Mouse (Mus musculus): ENCODE measurements around the gene Itgal. TPM values are rescaled to one million over a fixed set of nuclear protein-coding genes. Genes with fewer than 3 reads are reported as not detected.
A peak's percentile ranks its signal among the peaks of the same experiment; 100 is the strongest.
"Not testable (repeated sequence)": the region's sequence is repeated elsewhere in the genome, so short reads cannot be mapped to it uniquely, and the experiment has no call there.

The Itgal gene
- polyA plus RNA-seq, 1 experiment = 9.9 TPM

- DNase-seq (ENCODE audit: low read depth, low spot score) = no peak
- WGBS = 22% methylated on average over 1 of the region's 2 CpGs
These were observed 30.6 kb downstream of the Itgal start for GRCm38 (mm10) chr7:127326685-127327084.

- WGBS = 82% methylated on average over 6 of the region's 6 CpGs
- DNase-seq (ENCODE audit: low read depth, low spot score) = no peak
These were observed 37.2 kb downstream of the Itgal start for GRCm38 (mm10) chr7:127333240-127333639.

- no peak for DNase-seq (ENCODE audit: low read depth, low spot score)
- WGBS = 75% methylated on average over 4 of the region's 4 CpGs
These were observed 39.5 kb downstream of the Itgal start for GRCm38 (mm10) chr7:127335604-127336003.

GRCm38 (mm10) chr7:127337636-127338035 lies 41.6 kb downstream of the Itgal start:
- WGBS = 64% methylated on average over 4 of the region's 4 CpGs
- DNase-seq (ENCODE audit: low read depth, low spot score) = no peak

- DNase-seq (ENCODE audit: low read depth, low spot score) = no peak
- 87% methylated on average over 8 of the region's 8 CpGs for WGBS
These were observed 45.3 kb downstream of the Itgal start for GRCm38 (mm10) chr7:127341356-127341755.

GRCm38 (mm10) chr7:127341861-127342260 lies 45.8 kb downstream of the Itgal start:
- DNase-seq (ENCODE audit: low read depth, low spot score) = not testable (repeated sequence)
- 95% methylated on average over 6 of the region's 6 CpGs for WGBS

- WGBS = 27% methylated on average over 4 of the region's 4 CpGs
- no peak for DNase-seq (ENCODE audit: low read depth, low spot score)
These were observed 46.3 kb downstream of the Itgal start for GRCm38 (mm10) chr7:127342332-127342731.

GRCm38 (mm10) chr7:127342888-127343287 lies 46.8 kb downstream of the Itgal start:
- DNase-seq (ENCODE audit: low read depth, low spot score) = no peak

GRCm38 (mm10) chr7:127343351-127344019 lies 47.4 kb downstream of the Itgal start:
- DNase-seq (ENCODE audit: low read depth, low spot score) = no peak
- 88% methylated on average over 38 of the region's 38 CpGs for WGBS

More at GRCm38 (mm10) chr7:127342888-127343287, 46.8 kb downstream of the Itgal start:
- WGBS = 96% methylated on average over 7 of the region's 7 CpGs

- DNase-seq (ENCODE audit: low read depth, low spot score) = no peak
- 76% methylated on average over 8 of the region's 8 CpGs for WGBS
These were observed 48.3 kb downstream of the Itgal start for GRCm38 (mm10) chr7:127344371-127344770.

GRCm38 (mm10) chr7:127345092-127345491 lies 49.0 kb downstream of the Itgal start:
- 1% methylated on average over 41 of the region's 42 CpGs for WGBS
- DNase-seq (ENCODE audit: low read depth, low spot score) = no peak

- under 1% methylated on average over 75 of the region's 76 CpGs for WGBS
- peak; percentile 40 for DNase-seq (ENCODE audit: low read depth, low spot score)
These were observed 49.7 kb downstream of the Itgal start, which contains the start of gene Zfp768 for GRCm38 (mm10) chr7:127345512-127346325. Gene Zfp768, minus strand, starts transcription at chr7:127345589.

- 6% methylated on average over 8 of the region's 8 CpGs for WGBS
- DNase-seq (ENCODE audit: low read depth, low spot score) = peak; percentile 88
These were observed 50.6 kb downstream of the Itgal start for GRCm38 (mm10) chr7:127346676-127347075.

GRCm38 (mm10) chr7:127351230-127352004 lies 55.4 kb downstream of the Itgal start:
- 87% methylated on average over 5 of the region's 5 CpGs for whole genome bisulfite sequencing
- DNase-seq (ENCODE audit: low read depth, low spot score) = no peak

- no peak for DNase-seq (ENCODE audit: low read depth, low spot score)
- 57% methylated on average over 3 of the region's 3 CpGs for WGBS
These were observed 59.7 kb downstream of the Itgal start for GRCm38 (mm10) chr7:127355796-127356195.

GRCm38 (mm10) chr7:127357871-127358270 lies 61.8 kb downstream of the Itgal start:
- no peak for DNase-seq (ENCODE audit: low read depth, low spot score)
- WGBS = 61% methylated on average over 2 of the region's 2 CpGs

- 72% methylated on average over 4 of the region's 4 CpGs for WGBS
- no peak for DNase-seq (ENCODE audit: low read depth, low spot score)
These were observed 62.4 kb downstream of the Itgal start for GRCm38 (mm10) chr7:127358472-127358871.

GRCm38 (mm10) chr7:127360265-127360664 lies 64.2 kb downstream of the Itgal start:
- 19% methylated on average over 4 of the region's 4 CpGs for WGBS
- no peak for DNase-seq (ENCODE audit: low read depth, low spot score)

GRCm38 (mm10) chr7:127361449-127361848 lies 65.4 kb downstream of the Itgal start:
- WGBS = 21% methylated on average over 13 of the region's 13 CpGs
- DNase-seq (ENCODE audit: low read depth, low spot score) = no peak

- DNase-seq (ENCODE audit: low read depth, low spot score) = not testable (repeated sequence)
- WGBS = 12% methylated on average over 13 of the region's 13 CpGs
These were observed 66.4 kb downstream of the Itgal start for GRCm38 (mm10) chr7:127362418-127362817.
